Mouse (Mus musculus) heart, embryonic 14.5 days (tissue): Measurements from ENCODE around the gene Tcf7l2. TPM values are rescaled to one million over a fixed set of nuclear protein-coding genes. Genes with fewer than 3 reads are reported as not detected.

Source experiments
- ATAC-seq: fragments of 200-750 bp; cut with Nextera tagmentation; 2 replicates; pipeline ENCODE4 v1.8.0; 2017; ENCODE audit warnings: low read depth, moderate TSS enrichment; ENCODE audit not compliant: insufficient number of reproducible peaks, insufficient read depth, low FRiP score
- H3K27ac ChIP-seq, 2 experiments: fragments of 200-500 bp in 1 of 2; fragments of 300-500 bp in 1 of 2; sonication (generic) in 1 of 2; replicated peaks in 1 of 2; 2 replicates each; pipeline ENCODE4 v1.5.1; 2012 to 2014; ENCODE audit warnings: low read depth in 2 of 2, low read length in 2 of 2, control low read depth in 1 of 2, mild to moderate bottlenecking in 1 of 2, mixed read lengths in 1 of 2; ENCODE audit not compliant: control insufficient read depth in 1 of 2, insufficient read depth in 1 of 2
- H3K27me3 ChIP-seq: fragments of 300-500 bp; sonication (generic); 2 replicates; pipeline ENCODE4 v1.6.1; 2014; ENCODE audit warnings: mild to moderate bottlenecking, low read length, control low read depth; ENCODE audit not compliant: control insufficient read depth, insufficient read depth
- H3K36me3 ChIP-seq: fragments of 300-500 bp; sonication (generic); 2 replicates; pipeline ENCODE4 v1.6.1; 2014; ENCODE audit warnings: mild to moderate bottlenecking, control low read depth, low read length, mixed read lengths; ENCODE audit not compliant: control insufficient read depth, insufficient read depth
- H3K4me1 ChIP-seq, 2 experiments: fragments of 200-500 bp in 1 of 2; fragments of 300-500 bp in 1 of 2; sonication (generic) in 1 of 2; 2 replicates each; pipeline ENCODE4 v1.6.1; 2012 to 2014; ENCODE audit warnings: low read length in 2 of 2, control low read depth in 1 of 2, mixed read lengths in 1 of 2; ENCODE audit not compliant: control insufficient read depth in 2 of 2, insufficient read depth in 2 of 2
- H3K4me2 ChIP-seq: fragments of 300-500 bp; sonication (generic); 2 replicates; pipeline ENCODE4 v1.6.1; 2014; ENCODE audit warnings: mild to moderate bottlenecking, low read length
- H3K4me3 ChIP-seq, 2 experiments: fragments of 200-500 bp in 1 of 2; fragments of 300-500 bp in 1 of 2; sonication (generic) in 1 of 2; 2 replicates each; pipeline ENCODE4 v1.5.1; 2012 to 2014; ENCODE audit warnings: low read length in 2 of 2, mild to moderate bottlenecking in 2 of 2, control low read depth in 1 of 2, low read depth in 1 of 2, moderate library complexity in 1 of 2; ENCODE audit not compliant: control insufficient read depth in 1 of 2, insufficient read depth in 1 of 2
- H3K9ac ChIP-seq: fragments of 300-500 bp; sonication (generic); 2 replicates; pipeline ENCODE4 v1.6.1; 2014; ENCODE audit warnings: mild to moderate bottlenecking, low read length
- H3K9me3 ChIP-seq: fragments of 300-500 bp; sonication (generic); 2 replicates; pipeline ENCODE4 v1.6.1; 2016; ENCODE audit warnings: low read length, control low read depth; ENCODE audit not compliant: control insufficient read depth
- WGBS: fragments of 180-500 bp; shearing (Covaris S2); extraction: QIAGEN DNeasy Blood & Tissue Kit; methylation state at CpG from one replicate; pipeline ENCODE4 v1.1.7; 2014; 5-methylcytosine and 5-hydroxymethylcytosine counted together
- polyA plus RNA-seq: library from polyadenylated mRNA; unstranded; fragments of >200 nt; fragmentation: Nextera tagmentation; extraction: Ambion mirVana; gene quantifications from 2 replicates; pipeline ENCODE4 v1.2.1, GENCODE M21; 2014

The Tcf7l2 gene
- polyA plus RNA-seq, 1 experiment from 2014 or later: 56.7 TPM

DNA sequence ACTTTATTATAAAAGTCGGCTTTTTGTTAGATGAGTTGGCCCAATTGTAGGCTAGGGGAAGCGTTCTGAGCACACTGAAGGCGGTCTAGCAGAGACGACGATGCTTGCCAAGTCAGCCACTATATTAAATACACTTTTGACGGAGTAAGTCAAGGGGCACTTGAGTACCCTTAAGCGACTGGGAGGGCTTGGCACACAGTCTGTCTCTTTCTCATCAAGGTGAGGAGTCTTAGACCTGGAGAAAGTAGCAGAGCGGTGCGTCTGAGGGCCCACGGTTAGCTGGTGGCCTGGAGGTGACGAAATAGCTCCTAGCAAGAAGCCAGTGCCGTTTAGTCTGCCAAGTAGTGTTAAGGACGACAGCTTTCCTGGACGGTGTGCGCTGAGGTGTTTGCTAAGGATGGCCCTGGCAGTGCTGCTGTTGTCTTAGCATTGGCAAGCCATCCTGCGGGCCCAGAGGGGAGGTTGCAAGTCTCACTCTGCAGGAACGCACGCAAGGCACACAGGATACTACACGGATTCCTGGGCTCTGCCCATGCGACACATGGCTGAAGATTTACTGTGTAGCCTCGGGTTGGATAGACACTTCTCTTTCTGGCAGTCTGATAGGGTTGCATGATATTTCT, 43.3 kb downstream of the Tcf7l2 start:
- Histone ChIP-seq H3K4me1 (peaks cover 27 to 60% of the 10 kb centered on the region in 2 experiments), H3K27ac (no peak overlapping the region), H3K4me2 (no peak overlapping the region), H3K4me3 (no peak overlapping the region), H3K27me3 (no peaks in the 10 kb centered on the region), H3K36me3 (no peaks in the 10 kb centered on the region), H3K9me3 (no peaks in the 10 kb centered on the region), H3K9ac (no peak overlapping the region)
- ATAC-seq: no peak
- 82% methylated on average over 21 of the region's 21 CpGs for WGBS

DNA sequence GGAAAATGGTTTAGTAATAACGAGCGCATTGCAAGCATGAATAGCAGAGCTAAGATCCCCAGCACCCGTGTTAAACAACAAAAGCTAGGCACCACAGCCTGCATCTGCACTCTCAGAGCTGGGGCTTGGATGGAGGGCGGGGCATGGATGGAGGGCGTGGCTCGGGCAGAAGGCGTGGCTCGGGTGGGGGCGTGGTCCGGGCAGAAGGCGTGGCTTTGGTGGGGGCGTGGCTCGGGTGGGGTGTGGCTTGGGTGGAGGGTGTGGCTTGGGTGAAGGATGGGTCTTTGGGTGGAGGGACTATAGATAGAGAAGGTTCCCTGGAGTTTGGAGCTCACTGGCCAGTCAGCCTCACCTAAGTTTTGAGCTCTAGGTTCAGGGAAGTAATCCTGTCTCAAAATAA, 45.8 kb downstream of the Tcf7l2 start:
- no peaks in the 10 kb centered on the region for H3K27me3 ChIP-seq
- no peak overlapping the region for H3K4me3 ChIP-seq
- H3K9ac ChIP-seq: no peak overlapping the region
- peaks cover 34 to 71% of the 10 kb centered on the region in 2 experiments for H3K4me1 ChIP-seq
- H3K27ac ChIP-seq: no peak overlapping the region
- WGBS: 76% methylated on average over 13 of the region's 13 CpGs
- H3K36me3 ChIP-seq: no peaks in the 10 kb centered on the region
- ATAC-seq: no peak
- H3K9me3 ChIP-seq: no peaks in the 10 kb centered on the region
- no peak overlapping the region for H3K4me2 ChIP-seq

DNA sequence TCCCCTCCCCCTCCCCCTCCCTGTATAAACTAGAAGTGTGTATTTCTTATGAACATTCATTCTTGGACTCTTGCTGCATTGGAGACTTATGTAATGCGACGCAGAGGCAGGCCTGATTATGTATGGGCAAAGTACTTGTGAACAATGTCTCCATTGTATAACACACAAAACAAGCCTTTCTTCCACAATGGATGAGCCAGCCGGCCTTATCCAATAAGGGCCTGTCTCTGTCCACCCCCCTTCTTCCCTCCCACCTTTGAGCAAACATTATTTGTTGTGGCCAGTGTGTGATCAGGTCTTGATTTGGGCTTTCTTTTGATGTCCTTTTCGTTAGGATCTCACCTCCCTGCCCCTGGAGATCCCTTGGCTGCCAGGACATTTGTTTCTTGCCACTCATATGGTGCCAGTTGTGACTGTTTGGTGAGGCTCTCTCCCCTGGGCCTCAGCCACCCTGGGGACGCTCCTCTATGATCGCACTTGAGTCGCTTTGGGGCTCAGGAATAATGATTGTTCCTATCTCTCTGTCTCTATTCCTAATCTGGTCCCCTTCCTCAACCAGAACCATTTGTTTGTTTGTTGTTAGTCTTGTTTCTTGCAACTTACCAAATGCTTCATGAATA, 46.8 kb downstream of the Tcf7l2 start:
- WGBS: 60% methylated on average over 7 of the region's 7 CpGs
- H3K4me1 ChIP-seq: peaks cover 32 to 68% of the 10 kb centered on the region in 2 experiments

GRCm38 (mm10) chr19:55788905-55789295, 47.3 kb downstream of the Tcf7l2 start:
- H3K4me2 ChIP-seq: no peak overlapping the region
- WGBS: 45% methylated on average over 5 of the region's 5 CpGs
- no peaks in the 10 kb centered on the region for H3K27me3 ChIP-seq
- 0 out of 4 replicates have a peak overlapping the region, but pooled peaks of 1 of the 2 experiments have one; percentile 28 for H3K27ac ChIP-seq
- no peak overlapping the region for H3K4me3 ChIP-seq
- H3K9me3 ChIP-seq: no peaks in the 10 kb centered on the region
- no peak overlapping the region for H3K9ac ChIP-seq
- H3K36me3 ChIP-seq: peaks cover 6% of the 10 kb centered on the region; the same call in 1 of the 2 replicates
- ATAC-seq: no peak
- H3K4me1 ChIP-seq: peaks cover 30 to 63% of the 10 kb centered on the region in 2 experiments

More for the DNA sequence above, 46.8 kb downstream of the Tcf7l2 start:
- ATAC-seq: no peak
- 0 out of 4 replicates have a peak overlapping the region, but pooled peaks of 1 of the 2 experiments have one; percentile 28 for H3K27ac ChIP-seq
- no peak overlapping the region for H3K4me3 ChIP-seq
- H3K4me2 ChIP-seq: no peak overlapping the region
- no peaks in the 10 kb centered on the region for H3K9me3 ChIP-seq
- H3K9ac ChIP-seq: no peak overlapping the region
- peaks cover 3% of the 10 kb centered on the region; the same call in 1 of the 2 replicates for H3K36me3 ChIP-seq
- no peaks in the 10 kb centered on the region for H3K27me3 ChIP-seq

- WGBS: 33% methylated on average over 3 of the region's 3 CpGs
- H3K9me3 ChIP-seq: no peaks in the 10 kb centered on the region
- no peak for ATAC-seq
- peaks cover 24 to 60% of the 10 kb centered on the region in 2 experiments for H3K4me1 ChIP-seq
- H3K4me2 ChIP-seq: no peak overlapping the region
- no peak overlapping the region for H3K27ac ChIP-seq
- no peaks in the 10 kb centered on the region for H3K27me3 ChIP-seq
- H3K4me3 ChIP-seq: no peak overlapping the region
- H3K9ac ChIP-seq: no peak overlapping the region
- H3K36me3 ChIP-seq: peaks cover 6% of the 10 kb centered on the region; the same call in 1 of the 2 replicates
These were observed 48.2 kb downstream of the Tcf7l2 start for GRCm38 (mm10) chr19:55789838-55790237.

DNA sequence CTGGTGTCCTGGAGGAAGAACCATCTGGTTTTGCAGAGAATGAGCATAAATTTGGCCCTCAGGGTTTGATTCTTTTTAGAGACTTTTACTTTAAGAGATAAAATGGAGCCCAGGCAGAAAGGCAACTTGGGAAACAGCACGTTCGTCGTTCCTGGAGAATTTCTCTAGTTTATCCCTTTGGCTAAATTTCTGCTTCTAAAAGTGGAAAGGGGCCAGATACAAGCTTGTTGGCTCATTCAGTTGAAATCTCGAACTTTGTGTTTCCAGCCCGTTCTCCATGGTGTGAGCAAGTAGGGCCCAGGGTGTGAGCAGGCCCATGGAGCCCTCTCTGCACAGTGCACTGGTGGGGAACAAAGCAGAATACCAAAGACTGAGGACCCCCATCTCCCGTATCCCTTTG, 49.7 kb downstream of the Tcf7l2 start:
- H3K27ac ChIP-seq: peak overlapping the region; percentile 22 to 64; a peak in 3 of 4 replicates
- H3K27me3 ChIP-seq: no peaks in the 10 kb centered on the region
- no peak for ATAC-seq
- H3K4me1 ChIP-seq: peaks cover 19 to 53% of the 10 kb centered on the region in 2 experiments
- H3K36me3 ChIP-seq: peaks cover 6% of the 10 kb centered on the region; the same call in 1 of the 2 replicates
- H3K9me3 ChIP-seq: no peaks in the 10 kb centered on the region
- no peak overlapping the region for H3K9ac ChIP-seq
- H3K4me3 ChIP-seq: no peak overlapping the region
- 66% methylated on average over 6 of the region's 6 CpGs for WGBS
- no peak overlapping the region for H3K4me2 ChIP-seq

- no peak for ATAC-seq
- H3K27me3 ChIP-seq: no peaks in the 10 kb centered on the region
- H3K9me3 ChIP-seq: no peaks in the 10 kb centered on the region
- WGBS: 85% methylated on average over 6 of the region's 6 CpGs
- H3K4me1 ChIP-seq: peaks cover 19 to 53% of the 10 kb centered on the region in 2 experiments
- H3K36me3 ChIP-seq: peaks cover 6% of the 10 kb centered on the region; the same call in 1 of the 2 replicates
- H3K4me2 ChIP-seq: no peak overlapping the region
- peak overlapping the region; percentile 22 to 64; a peak in 1 of 4 replicates for H3K27ac ChIP-seq
- H3K4me3 ChIP-seq: no peak overlapping the region
- no peak overlapping the region for H3K9ac ChIP-seq
These were observed 50.3 kb downstream of the Tcf7l2 start for GRCm38 (mm10) chr19:55791886-55792285.
